Mouse (Mus musculus) ovary, postnatal 10 days (tissue): ENCODE measurements around the gene Zkscan14.
A peak's percentile ranks its signal among the peaks of the same experiment; 100 is the strongest.

ENCODE experiments used
- DNase-seq: peaks from one replicate; pipeline ENCODE4 v3.0.0; 2022; ENCODE audit warnings: low spot score

Gene Zkscan14

DNA sequence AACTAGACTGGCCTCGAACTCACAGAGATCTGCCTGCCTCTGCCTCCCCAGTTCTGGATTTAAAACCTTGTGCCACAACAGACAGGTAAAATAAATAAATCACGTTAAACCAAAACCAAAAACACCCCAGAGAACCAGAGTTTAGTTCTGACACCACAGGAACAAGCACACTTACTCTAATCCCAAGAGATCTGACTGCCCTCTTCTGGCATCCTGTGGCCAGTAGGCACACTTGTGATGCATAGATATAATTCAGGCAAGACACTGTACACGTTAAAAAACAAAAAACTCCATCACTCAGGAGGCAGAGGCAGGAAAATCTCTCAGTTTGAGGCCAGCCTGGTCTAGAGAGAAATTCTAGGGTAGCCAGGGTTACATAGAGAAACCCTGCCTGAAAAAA lies 778 bp upstream of the Zkscan14 start:
- no peak for DNase-seq

DNA sequence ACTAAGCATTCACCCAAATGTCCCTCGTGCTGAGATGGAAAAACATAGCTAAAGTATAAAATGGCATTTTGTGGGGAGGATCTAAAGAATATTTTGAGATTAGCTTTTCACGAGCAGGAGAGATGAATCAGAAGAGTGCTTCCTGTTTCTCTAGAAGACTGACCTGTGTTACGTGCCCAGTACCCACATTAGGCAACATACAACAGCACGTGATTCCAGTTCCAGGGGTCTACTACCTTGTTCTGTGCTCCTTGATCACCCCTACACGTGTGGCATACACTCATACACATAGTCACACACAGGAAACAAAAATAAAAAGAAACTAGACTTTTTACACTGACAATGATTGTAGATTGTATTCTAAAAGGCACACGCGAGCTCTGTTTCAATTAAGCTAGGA lies 1.3 kb downstream of the Zkscan14 start:
- no peak for DNase-seq

DNA sequence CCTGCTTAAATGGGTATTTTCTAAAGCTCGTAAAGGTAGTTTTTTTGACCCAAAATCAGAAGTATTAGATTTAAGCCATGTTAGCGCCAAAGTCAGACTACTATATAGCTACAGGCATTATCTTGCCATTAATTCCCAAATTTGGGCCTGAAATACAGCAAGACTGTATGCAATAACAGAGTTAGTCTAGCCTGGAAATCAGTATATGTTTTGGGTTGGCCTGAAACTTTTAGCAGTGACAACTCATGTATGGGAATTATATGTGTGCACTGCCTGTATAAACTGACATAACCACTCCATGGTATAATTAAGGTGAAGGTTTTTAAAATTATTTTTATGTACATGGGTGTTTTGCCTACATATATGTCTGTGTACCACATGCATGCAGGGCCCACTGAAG lies 9.7 kb downstream of the Zkscan14 start, which contains the start of gene Atp5j2:
Gene Atp5j2, minus strand, starts transcription at position 101 of the 400 bp plus-strand sequence.
- DNase-seq: no peak

DNA sequence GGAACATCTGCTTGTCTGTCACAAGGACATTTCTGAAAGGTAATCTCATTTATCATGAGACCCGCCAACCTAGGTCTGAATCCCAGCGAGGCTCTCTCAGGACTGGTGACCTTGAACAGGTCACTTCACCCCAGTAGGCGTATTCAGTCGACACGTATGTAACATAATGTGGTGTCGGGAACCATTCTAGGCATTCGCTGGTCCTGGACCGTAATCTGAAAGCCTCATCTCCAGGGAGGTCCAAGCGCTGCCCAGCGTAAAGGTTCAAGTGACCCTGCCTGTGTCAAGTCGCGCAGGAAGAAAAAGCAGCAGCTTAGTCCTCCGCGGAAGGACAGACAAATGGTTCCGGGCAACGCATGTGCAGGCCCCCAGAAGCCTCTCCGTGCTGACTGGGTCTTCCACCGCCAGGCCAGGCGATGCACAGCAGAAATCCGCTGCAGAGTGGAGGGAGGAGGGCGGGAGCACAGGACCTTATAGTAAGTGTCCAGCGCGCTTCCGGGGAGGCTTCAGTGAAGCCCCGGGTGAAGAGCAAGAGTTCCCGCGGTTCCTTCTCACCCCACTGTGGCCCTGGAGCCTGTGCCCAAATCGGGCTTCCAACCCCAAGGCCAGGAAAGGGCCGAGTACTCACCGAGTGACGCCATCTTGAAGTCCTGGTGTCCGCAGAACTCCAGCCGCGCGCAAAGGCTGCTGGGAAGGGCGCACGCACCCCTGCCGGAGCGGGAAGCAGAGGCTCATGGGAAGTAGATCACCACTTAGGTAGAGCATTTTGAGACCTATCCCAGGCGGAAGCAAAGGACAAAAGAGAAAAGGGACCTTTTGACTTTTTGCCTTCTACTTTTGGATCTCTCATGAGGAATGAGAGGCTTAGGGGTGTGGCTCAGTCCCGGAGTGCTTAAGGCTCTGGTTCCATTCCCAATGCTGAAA lies 10.5 kb downstream of the Zkscan14 start:
- DNase-seq: peak; percentile 71

DNA sequence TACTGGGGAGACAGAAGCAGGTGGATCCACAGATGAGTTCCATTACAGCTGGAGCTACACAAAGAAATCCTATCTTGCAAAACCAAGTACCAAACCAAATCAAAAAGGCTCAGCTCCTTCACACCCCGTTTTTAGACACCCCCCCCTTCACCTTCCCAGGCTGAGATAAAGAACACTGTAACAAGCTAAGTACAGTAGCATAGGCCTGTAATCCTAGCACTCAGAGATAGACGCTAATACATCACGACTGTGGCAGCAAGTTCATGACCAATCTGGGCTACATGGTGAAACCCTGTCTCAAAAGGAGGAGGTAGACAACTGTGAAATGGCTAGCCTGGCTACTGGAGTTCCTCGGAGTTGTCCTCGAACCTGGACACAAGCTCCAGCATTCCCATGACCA lies 11.3 kb downstream of the Zkscan14 start:
- DNase-seq: no peak

DNA sequence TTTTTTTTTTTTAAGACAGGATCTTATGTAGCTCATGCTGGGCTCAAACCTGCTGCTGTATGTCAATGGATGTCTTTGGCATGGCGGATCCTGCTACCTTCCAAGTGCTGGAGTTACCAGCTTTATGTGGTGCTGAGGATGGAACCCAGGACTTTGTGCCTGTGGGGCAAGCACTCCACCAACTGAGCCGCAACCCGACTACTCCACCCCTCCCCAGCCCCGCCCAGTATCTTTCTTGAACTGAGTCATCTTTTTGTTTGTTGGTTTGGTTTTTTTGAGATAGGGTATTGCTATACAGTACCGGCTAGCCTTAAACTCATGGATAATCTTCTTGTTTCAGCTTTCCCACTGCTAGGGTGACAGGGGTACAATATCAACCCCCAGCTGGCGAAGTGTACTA lies 12.3 kb downstream of the Zkscan14 start:
- DNase-seq: no peak

DNA sequence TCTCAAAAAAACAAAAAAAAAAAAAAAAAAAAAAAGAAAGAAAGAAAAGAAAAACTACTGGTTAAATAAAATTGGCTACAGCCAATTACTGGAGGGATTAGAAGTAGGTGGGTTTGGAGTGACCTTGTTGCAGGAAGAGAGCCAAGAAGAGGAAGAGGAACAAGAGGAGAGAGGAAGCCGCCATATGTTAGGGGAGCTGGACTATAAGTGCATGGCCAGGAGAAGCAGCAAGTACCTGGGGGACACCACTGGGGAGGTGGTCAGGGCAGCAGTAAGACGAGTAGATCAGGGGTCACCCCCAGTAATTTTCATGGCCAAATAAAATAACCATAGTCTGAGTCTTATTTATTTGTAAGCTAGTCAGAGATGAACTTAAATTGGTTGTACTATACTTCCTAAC lies 16.4 kb downstream of the Zkscan14 start:
- DNase-seq: no peak

DNA sequence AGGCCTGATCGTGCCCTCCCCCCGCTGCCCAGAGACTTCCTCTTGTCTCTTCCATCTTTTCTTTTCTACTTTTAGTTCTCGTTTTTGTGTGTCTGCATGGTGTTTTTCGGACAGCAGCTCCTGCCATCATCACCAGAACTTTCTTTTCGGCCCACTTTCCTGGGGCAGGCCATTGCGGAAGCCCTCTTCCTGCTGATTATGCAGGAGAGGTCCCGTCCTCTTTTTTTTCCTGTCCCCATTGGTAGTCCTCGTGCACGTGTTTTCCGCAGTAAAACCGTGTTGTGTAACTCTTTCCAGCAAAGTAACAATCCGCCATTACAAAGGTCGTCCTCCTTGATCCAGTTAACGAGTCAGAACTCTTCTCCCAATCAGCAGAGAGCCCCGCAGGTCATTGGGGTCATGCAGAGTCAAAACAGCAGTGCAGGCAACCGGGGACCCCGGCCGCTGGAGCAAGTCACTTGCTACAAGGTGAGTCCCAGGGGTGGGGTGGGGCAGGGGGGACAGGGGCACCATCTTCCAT lies 23.1 kb downstream of the Zkscan14 start:
- DNase-seq: no peak

DNA sequence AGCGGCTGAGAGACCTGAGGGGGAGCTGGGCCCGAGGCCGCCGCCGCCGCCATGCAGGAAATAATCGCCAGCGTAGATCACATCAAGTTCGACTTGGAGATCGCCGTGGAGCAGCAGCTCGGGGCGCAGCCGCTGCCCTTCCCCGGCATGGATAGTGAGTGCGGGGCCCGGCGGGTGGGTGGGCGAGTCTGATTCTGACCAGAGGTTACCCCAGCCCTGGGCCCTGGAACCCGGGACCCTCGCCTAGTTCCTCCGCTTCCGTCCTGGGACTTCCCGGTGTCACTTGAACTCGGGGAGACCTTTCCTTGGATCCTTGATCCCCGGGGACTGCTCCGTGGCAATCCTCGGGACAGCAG lies 34.4 kb downstream of the Zkscan14 start:
- no peak for DNase-seq

DNA sequence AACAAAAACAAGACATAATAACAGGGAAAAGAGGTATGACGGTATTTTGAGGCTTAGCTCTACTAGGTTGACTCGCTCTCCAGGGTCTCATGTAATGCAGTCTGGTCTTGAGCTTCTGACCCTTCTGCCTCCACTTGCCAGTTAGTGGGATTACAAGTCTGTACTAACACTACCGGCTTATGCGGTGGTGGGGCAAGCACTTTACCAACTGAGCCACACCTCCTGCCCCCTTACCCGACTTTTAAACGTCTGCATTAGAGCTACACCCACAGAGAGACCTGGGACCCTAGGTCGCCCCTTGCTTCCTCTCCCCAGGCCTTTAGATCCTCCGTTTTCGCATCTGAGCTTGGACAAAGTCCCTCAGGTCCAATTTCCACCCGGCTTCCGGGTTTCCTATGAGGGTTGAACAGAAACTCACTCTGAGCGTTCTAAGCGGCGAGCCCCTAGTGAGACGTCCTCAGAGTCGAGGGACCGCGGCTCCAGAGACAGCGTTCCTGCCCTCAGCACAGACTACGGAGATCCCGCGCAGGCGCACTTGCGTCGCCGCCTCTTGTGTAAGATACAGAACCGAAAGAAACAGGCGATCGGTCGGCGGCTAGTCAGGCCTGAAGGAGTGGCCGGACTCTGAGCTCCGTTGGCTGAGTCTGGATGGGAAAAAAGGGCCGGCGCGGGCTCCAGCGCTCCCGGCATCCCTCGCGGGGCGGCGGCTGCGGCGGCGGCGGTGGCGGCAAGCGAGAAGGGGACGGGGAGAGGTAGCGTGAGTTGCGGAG lies 34.9 kb downstream of the Zkscan14 start, which contains the start of the genes Ptcd1 and Cpsf4:
Gene Ptcd1, minus strand, starts transcription at position 573 of the 770 bp plus-strand sequence.
Gene Cpsf4, plus strand, starts transcription at position 678 of the 770 bp plus-strand sequence.
- peak; percentile 93 for DNase-seq

DNA sequence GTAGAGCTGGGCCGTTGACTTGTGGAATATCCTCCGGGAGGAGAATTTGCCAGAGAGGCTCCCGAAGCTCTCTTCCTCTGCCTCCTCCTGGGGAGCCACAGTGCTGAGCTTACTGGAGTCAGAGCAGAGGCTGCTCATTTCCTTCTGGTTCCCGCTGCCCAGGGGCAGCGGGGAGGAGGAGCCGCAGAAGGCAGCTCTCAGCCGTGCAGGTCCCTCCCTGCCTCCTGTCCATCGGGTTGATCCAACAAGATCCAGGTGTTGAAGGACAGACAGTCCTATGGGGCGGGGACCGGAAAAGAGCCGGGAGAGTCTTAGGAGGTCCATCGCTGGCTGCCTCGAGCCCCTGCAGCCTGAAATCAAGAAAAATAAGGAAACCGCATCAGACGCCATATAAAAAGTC lies 36.5 kb downstream of the Zkscan14 start:
- DNase-seq: no peak

DNA sequence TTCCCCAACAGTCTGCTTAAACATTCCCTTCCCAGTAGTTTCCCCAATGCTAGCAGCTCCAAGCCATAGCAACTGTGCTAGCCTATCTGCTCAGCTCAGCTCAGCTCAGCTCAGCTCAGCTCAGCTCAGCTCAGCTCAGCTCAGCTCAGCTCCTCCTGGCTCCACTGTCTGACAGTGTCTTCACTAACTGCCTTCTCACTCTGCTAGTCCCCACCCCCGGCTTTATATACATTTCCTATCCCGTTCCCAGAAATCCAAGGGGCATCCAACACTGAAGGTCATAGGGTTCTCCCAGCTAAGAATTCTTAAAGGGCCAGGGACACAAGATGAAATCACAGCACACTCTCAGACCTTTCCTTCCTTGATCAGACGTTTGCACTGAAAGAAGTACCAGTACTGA lies 37.0 kb downstream of the Zkscan14 start:
- DNase-seq: no peak

DNA sequence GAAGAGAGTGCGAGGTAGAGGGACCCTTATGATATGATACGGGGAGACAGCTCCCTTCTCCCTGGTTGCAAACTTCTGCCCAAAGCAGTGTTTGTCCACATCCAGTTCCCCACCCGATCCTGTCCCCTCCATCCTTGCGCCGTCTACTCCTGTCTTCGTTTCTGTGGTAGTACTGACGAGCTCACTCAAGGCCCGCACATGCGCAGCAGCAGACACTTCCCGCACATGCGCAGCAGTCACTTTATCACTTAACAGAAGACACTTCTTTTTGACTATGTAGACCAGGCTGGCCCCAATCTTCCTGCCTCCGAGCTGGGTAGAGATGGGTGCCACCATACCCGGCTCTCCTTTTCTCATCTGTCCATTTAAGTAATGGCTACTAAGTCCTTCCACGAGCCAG lies 40.3 kb downstream of the Zkscan14 start:
- DNase-seq: no peak

DNA sequence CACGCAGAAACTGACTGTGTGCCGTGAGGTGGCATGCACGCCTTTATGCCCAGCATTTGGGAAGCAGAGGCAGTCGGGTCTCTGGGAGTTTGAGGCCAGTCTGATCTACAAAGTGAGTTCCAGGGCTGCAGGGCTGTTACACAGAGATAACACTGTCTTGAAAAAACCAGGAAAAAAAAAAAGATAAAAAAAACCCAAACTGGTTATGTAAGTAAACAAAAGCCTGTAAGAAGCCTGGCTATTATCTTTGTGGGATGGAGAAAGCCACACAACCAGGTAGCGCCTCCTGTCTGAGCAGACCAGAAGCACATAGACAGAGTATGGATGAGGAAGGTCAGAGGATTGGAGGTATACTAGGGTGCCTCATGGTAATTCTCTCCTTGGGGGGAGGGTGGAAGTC lies 49.0 kb downstream of the Zkscan14 start:
- no peak for DNase-seq

DNA sequence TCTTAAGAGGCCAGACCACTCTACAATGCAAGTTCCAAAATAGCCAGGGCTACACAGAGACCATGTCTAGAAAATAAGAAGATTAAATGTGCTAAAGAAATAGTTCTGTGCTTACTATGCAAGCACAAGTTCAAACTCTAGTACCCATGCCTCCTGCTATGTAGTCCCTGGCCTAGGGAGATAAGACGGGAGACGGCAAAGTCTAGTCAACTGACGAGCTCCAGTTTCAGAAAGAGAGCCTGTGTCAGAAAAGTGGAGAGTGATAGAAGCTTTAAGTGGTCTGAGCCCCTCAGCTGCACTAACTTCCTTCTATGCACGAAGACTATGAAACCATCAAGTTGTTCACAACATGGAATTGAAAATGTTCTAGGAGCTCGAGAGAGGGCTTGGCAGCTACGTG lies 52.4 kb downstream of the Zkscan14 start:
- DNase-seq: no peak

DNA sequence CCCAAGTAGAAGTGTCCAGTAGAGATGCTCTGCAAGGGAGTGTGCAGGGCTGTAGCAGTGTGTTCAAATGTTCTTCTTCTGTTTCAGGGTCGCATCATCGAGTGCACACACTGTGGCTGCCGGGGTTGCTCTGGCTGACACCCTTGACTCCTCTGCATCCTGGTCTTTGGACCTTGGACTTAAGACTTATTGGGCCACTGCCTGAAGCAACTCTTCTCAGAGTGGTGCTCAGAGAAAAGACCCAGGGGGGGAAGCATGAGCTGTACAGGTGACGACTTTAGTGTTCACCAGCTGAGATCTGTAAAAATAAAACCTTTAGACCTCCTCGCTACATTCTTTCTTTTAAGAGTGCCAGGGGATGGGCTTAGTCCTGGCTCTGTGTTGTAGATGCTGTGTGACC lies 53.9 kb downstream of the Zkscan14 start:
- no peak for DNase-seq
